Mouse (Mus musculus): ENCODE results near the gene Usp3. TPM values are rescaled to one million over a fixed set of nuclear protein-coding genes. Genes with fewer than 3 reads are reported as not detected.
A peak's percentile ranks its signal among the peaks of the same experiment; 100 is the strongest.

Usp3 gene
- polyA plus RNA-seq, 1 experiment from 2014 or later: 50.9 TPM

- H3K4me2 ChIP-seq (ENCODE audit: low read length): no peak overlapping the region
- 92% methylated on average over 2 of the region's 2 CpGs for WGBS
- no peak overlapping the region for H3K27ac ChIP-seq (ENCODE audit: low read depth, low read length)
- H3K4me3 ChIP-seq (ENCODE audit: low read length): no peak overlapping the region
- H3K36me3 ChIP-seq (ENCODE audit: control insufficient read depth, insufficient read depth, low read length): no peaks in the 10 kb centered on the region
- peaks cover 3% of the 10 kb centered on the region for H3K4me1 ChIP-seq (ENCODE audit: control insufficient read depth, insufficient read depth, low read depth, low read length)
- H3K9me3 ChIP-seq (ENCODE audit: control insufficient read depth, low read length): no peaks in the 10 kb centered on the region
- no peak overlapping the region for H3K9ac ChIP-seq (ENCODE audit: low read depth, low read length)
- ATAC-seq: no peak
- H3K27me3 ChIP-seq (replicated peaks; ENCODE audit: control insufficient read depth, insufficient read depth, low read length): no peaks in the 10 kb centered on the region
Observed at GRCm38 (mm10) chr9:66561496-66561895, 31.4 kb downstream of the Usp3 start.

DNA sequence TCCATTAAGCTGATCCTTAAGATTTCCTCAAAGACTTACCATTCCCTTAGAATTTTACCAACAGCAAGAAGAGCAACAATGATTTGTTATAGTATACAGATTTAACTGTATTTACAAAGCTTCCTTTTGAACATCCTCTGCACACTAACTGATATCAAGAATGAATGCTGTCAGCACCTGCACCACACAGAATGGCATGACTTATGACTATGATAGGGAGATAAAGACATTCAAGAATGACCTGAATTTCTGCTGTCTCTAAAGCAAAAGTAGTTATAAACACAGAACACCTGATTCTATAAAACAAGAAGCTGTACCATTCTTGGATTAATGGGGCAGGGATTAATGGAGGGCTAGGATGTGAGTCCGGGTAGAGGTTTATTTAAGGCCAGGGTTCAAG lies 32.2 kb downstream of the Usp3 start:
- no peak overlapping the region for H3K27ac ChIP-seq (ENCODE audit: low read depth, low read length)
- 65% methylated on average over 1 of the region's 1 CpGs for WGBS
- H3K9me3 ChIP-seq (ENCODE audit: control insufficient read depth, low read length): no peaks in the 10 kb centered on the region
- peaks cover 3% of the 10 kb centered on the region for H3K4me1 ChIP-seq (ENCODE audit: control insufficient read depth, insufficient read depth, low read depth, low read length)
- no peak overlapping the region for H3K4me2 ChIP-seq (ENCODE audit: low read length)
- H3K36me3 ChIP-seq (ENCODE audit: control insufficient read depth, insufficient read depth, low read length): no peaks in the 10 kb centered on the region
- no peak overlapping the region for H3K4me3 ChIP-seq (ENCODE audit: low read length)
- H3K9ac ChIP-seq (ENCODE audit: low read depth, low read length): no peak overlapping the region
- no peak for ATAC-seq
- H3K27me3 ChIP-seq (replicated peaks; ENCODE audit: control insufficient read depth, insufficient read depth, low read length): no peaks in the 10 kb centered on the region

DNA sequence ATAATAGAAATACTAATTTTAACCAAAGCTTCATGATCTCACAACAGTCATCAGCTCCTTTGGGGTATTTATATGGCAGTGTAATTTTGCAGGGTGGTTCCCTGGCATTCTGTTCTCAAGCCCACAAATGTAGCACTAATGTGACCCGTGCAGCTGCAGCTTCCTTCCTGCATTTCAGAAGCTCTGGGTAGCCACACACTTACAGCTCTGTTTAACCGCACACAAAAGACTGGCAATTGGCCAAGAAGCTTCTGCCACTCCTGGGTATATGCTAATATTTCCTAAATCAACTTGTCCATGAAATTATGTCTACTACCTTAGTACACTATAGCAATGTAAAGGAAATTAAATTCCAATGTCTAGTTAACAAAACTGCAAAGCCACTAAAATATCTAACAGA lies 32.6 kb downstream of the Usp3 start:
- no peak overlapping the region for H3K9ac ChIP-seq (ENCODE audit: low read depth, low read length)
- 0 out of 2 replicates have a peak overlapping the region, but pooled peaks have one; percentile 51 for H3K27ac ChIP-seq (ENCODE audit: low read depth, low read length)
- peaks cover 3% of the 10 kb centered on the region for H3K4me1 ChIP-seq (ENCODE audit: control insufficient read depth, insufficient read depth, low read depth, low read length)
- no peaks in the 10 kb centered on the region for H3K9me3 ChIP-seq (ENCODE audit: control insufficient read depth, low read length)
- 8% methylated on average over 2 of the region's 2 CpGs for WGBS
- no peaks in the 10 kb centered on the region for H3K36me3 ChIP-seq (ENCODE audit: control insufficient read depth, insufficient read depth, low read length)
- no peak overlapping the region for H3K4me3 ChIP-seq (ENCODE audit: low read length)
- H3K27me3 ChIP-seq (replicated peaks; ENCODE audit: control insufficient read depth, insufficient read depth, low read length): no peaks in the 10 kb centered on the region
- H3K4me2 ChIP-seq (ENCODE audit: low read length): no peak overlapping the region
- ATAC-seq: peak; percentile 48; the same call in 1 of the 2 replicates

GRCm38 (mm10) chr9:66558971-66559370 lies 34.0 kb downstream of the Usp3 start:
- Histone ChIP-seq H3K4me2 (ENCODE audit: low read length) (no peak overlapping the region), H3K4me3 (ENCODE audit: low read length) (no peak overlapping the region), H3K9ac (ENCODE audit: low read depth, low read length) (no peak overlapping the region), H3K36me3 (ENCODE audit: control insufficient read depth, insufficient read depth, low read length) (no peaks in the 10 kb centered on the region), H3K4me1 (ENCODE audit: control insufficient read depth, insufficient read depth, low read depth, low read length) (peaks cover 3% of the 10 kb centered on the region), H3K27ac (ENCODE audit: low read depth, low read length) (no peak overlapping the region), H3K9me3 (ENCODE audit: control insufficient read depth, low read length) (no peaks in the 10 kb centered on the region), H3K27me3 (replicated peaks; ENCODE audit: control insufficient read depth, insufficient read depth, low read length) (no peaks in the 10 kb centered on the region)
- WGBS: 94% methylated on average over 4 of the region's 4 CpGs
- ATAC-seq: no peak

DNA sequence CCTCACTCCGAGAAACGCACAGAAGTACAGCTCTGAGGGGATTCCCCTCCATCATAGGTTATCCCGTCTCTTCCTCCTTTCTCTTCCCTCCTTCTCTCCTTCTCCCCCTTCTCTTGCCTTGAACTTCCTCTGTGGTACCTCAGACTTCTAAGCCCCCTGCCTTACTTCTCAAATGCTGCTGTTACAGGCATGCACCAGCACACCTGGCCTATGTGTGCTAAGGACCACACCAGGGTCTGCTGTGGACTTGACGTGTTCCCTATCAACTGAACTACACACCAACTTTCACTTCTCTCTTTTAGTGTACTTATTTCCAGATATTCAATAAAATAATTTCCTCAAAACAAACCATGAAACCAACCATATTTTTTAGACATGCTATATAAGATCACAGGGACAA lies 50.2 kb downstream of the Usp3 start:
- no peak for ATAC-seq
- Histone ChIP-seq H3K4me2 (ENCODE audit: low read length) (no peak overlapping the region), H3K36me3 (ENCODE audit: control insufficient read depth, insufficient read depth, low read length) (peaks cover 11% of the 10 kb centered on the region), H3K4me1 (ENCODE audit: control insufficient read depth, insufficient read depth, low read depth, low read length) (no peaks in the 10 kb centered on the region), H3K9me3 (ENCODE audit: control insufficient read depth, low read length) (no peaks in the 10 kb centered on the region), H3K9ac (ENCODE audit: low read depth, low read length) (no peak overlapping the region), H3K27ac (ENCODE audit: low read depth, low read length) (no peak overlapping the region), H3K27me3 (replicated peaks; ENCODE audit: control insufficient read depth, insufficient read depth, low read length) (no peaks in the 10 kb centered on the region), H3K4me3 (ENCODE audit: low read length) (no peak overlapping the region)
- 84% methylated on average over 4 of the region's 4 CpGs for WGBS

DNA sequence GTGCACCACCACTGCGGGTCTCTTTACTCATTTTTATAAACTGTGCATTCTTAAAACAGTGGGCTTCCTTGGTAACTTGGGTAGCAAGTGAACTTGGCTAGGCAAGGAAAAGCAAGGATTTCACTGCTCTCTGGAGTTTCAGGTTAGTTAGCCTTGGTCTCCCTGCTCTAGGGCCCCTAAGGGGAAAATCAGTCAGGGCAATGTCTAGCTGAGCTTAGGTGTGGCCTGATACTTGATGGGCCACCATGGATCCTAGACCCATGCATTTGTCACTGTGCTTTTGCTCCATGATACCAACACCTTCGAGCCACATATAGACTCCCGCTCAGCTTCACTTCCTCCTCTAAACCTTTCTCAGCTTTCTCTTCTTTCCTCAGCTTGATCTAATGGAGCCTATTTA lies 71.3 kb downstream of the Usp3 start:
- H3K4me2 ChIP-seq (ENCODE audit: low read length): no peak overlapping the region
- H3K9ac ChIP-seq (ENCODE audit: low read depth, low read length): no peak overlapping the region
- H3K4me3 ChIP-seq (ENCODE audit: low read length): no peak overlapping the region
- H3K4me1 ChIP-seq (ENCODE audit: control insufficient read depth, insufficient read depth, low read depth, low read length): no peaks in the 10 kb centered on the region
- WGBS: 99% methylated on average over 3 of the region's 3 CpGs
- no peak for ATAC-seq
- no peaks in the 10 kb centered on the region for H3K27me3 ChIP-seq (replicated peaks; ENCODE audit: control insufficient read depth, insufficient read depth, low read length)
- H3K9me3 ChIP-seq (ENCODE audit: control insufficient read depth, low read length): no peaks in the 10 kb centered on the region
- peaks cover 28% of the 10 kb centered on the region for H3K36me3 ChIP-seq (ENCODE audit: control insufficient read depth, insufficient read depth, low read length)
- H3K27ac ChIP-seq (ENCODE audit: low read depth, low read length): no peak overlapping the region

DNA sequence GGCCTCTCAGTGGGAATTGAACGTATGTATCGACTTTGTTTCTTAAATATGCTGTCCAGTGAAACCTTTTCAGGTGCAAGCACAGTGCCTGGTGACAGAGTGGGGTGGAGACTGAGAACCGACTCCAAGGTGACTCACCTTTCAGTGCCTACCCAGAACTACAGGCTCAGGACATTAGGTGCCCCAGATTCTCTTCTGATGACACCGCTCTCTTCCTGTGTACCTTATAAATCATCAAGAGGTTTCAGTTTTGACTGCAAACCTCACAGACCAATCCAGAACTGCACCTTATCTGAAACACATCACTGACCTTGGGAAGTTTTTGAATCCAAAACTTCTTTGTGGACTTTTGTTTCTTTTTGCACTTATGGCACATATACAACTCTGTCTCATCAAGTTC lies 72.6 kb downstream of the Usp3 start:
- Histone ChIP-seq H3K4me2 (ENCODE audit: low read length) (no peak overlapping the region), H3K9me3 (ENCODE audit: control insufficient read depth, low read length) (no peaks in the 10 kb centered on the region), H3K9ac (ENCODE audit: low read depth, low read length) (no peak overlapping the region), H3K27me3 (replicated peaks; ENCODE audit: control insufficient read depth, insufficient read depth, low read length) (no peaks in the 10 kb centered on the region), H3K4me1 (ENCODE audit: control insufficient read depth, insufficient read depth, low read depth, low read length) (no peaks in the 10 kb centered on the region), H3K4me3 (ENCODE audit: low read length) (no peak overlapping the region), H3K36me3 (ENCODE audit: control insufficient read depth, insufficient read depth, low read length) (peaks cover 25% of the 10 kb centered on the region), H3K27ac (ENCODE audit: low read depth, low read length) (no peak overlapping the region)
- no peak for ATAC-seq
- WGBS: 92% methylated on average over 4 of the region's 4 CpGs

- H3K4me3 ChIP-seq (ENCODE audit: low read length): no peak overlapping the region
- H3K4me2 ChIP-seq (ENCODE audit: low read length): no peak overlapping the region
- no peak overlapping the region for H3K9ac ChIP-seq (ENCODE audit: low read depth, low read length)
- WGBS: 34% methylated on average over 5 of the region's 5 CpGs
- no peak for ATAC-seq
- peak overlapping the region; percentile 40; the same call in 1 of the 2 replicates for H3K27ac ChIP-seq (ENCODE audit: low read depth, low read length)
- peaks cover 21% of the 10 kb centered on the region for H3K36me3 ChIP-seq (ENCODE audit: control insufficient read depth, insufficient read depth, low read length)
- H3K27me3 ChIP-seq (replicated peaks; ENCODE audit: control insufficient read depth, insufficient read depth, low read length): no peaks in the 10 kb centered on the region
- H3K9me3 ChIP-seq (ENCODE audit: control insufficient read depth, low read length): no peaks in the 10 kb centered on the region
- H3K4me1 ChIP-seq (ENCODE audit: control insufficient read depth, insufficient read depth, low read depth, low read length): 0 out of 2 replicates have a peak, but pooled peaks cover 1% of the 10 kb centered on the region
Observed at GRCm38 (mm10) chr9:66518901-66519300, 74.0 kb downstream of the Usp3 start.

- Histone ChIP-seq H3K9ac (ENCODE audit: low read depth, low read length) (no peak overlapping the region), H3K4me3 (ENCODE audit: low read length) (no peak overlapping the region), H3K27me3 (replicated peaks; ENCODE audit: control insufficient read depth, insufficient read depth, low read length) (no peaks in the 10 kb centered on the region), H3K9me3 (ENCODE audit: control insufficient read depth, low read length) (no peaks in the 10 kb centered on the region), H3K27ac (ENCODE audit: low read depth, low read length) (no peak overlapping the region), H3K36me3 (ENCODE audit: control insufficient read depth, insufficient read depth, low read length) (peaks cover 18% of the 10 kb centered on the region), H3K4me1 (ENCODE audit: control insufficient read depth, insufficient read depth, low read depth, low read length) (0 out of 2 replicates have a peak, but pooled peaks cover 4% of the 10 kb centered on the region), H3K4me2 (ENCODE audit: low read length) (no peak overlapping the region)
- no peak for ATAC-seq
- WGBS: 73% methylated on average over 5 of the region's 5 CpGs
Observed at GRCm38 (mm10) chr9:66518251-66518650, 74.7 kb downstream of the Usp3 start.

DNA sequence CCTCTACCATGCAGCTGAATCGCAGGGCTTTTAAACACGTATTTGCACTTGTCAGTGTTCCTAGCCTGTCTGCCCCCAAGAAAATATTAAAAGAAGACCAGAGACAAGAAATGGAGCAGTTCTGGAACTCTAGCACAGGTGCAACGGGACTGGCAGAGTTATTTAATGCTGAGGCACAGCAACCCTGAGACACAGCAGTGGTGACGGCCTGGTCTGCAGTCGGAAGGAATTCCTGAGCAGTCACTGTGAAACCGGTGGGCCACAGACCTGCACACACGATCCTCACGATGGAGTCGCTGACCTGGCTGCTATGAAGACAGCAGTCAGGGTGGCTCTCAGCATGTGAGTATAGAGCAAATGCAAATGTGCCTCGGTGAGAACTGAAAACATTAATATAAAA lies 75.2 kb downstream of the Usp3 start:
- no peak for ATAC-seq
- Histone ChIP-seq H3K36me3 (ENCODE audit: control insufficient read depth, insufficient read depth, low read length) (peaks cover 18% of the 10 kb centered on the region), H3K4me3 (ENCODE audit: low read length) (no peak overlapping the region), H3K4me2 (ENCODE audit: low read length) (no peak overlapping the region), H3K27me3 (replicated peaks; ENCODE audit: control insufficient read depth, insufficient read depth, low read length) (no peaks in the 10 kb centered on the region), H3K27ac (ENCODE audit: low read depth, low read length) (no peak overlapping the region), H3K9ac (ENCODE audit: low read depth, low read length) (no peak overlapping the region), H3K4me1 (ENCODE audit: control insufficient read depth, insufficient read depth, low read depth, low read length) (peaks cover 5% of the 10 kb centered on the region), H3K9me3 (ENCODE audit: control insufficient read depth, low read length) (no peaks in the 10 kb centered on the region)
- 79% methylated on average over 10 of the region's 10 CpGs for WGBS

All from hindbrain, embryonic 16.5 days (tissue).